Mouse (Mus musculus) midbrain, embryonic 16.5 days (tissue): ENCODE measurements at regions not wholly inside any gene's neighbourhood (a gene's known extent, or its start where the extent isn't known, plus 50 kb on each side); places are given as distances from the start of the nearest gene placed in this dataset.
A peak's percentile ranks its signal among the peaks of the same experiment; 100 is the strongest.

Source experiments
- ATAC-seq: fragments of 200-750 bp; cut with Nextera tagmentation; 2 replicates; pipeline ENCODE4 v1.8.0; 2017; ENCODE audit warnings: moderate TSS enrichment
- H3K27ac ChIP-seq: fragments of 300-500 bp; sonication (generic); 2 replicates; pipeline ENCODE4 v1.5.1; 2014; ENCODE audit warnings: mild to moderate bottlenecking, low read length, mixed read lengths
- H3K27me3 ChIP-seq: fragments of 300-500 bp; sonication (generic); 2 replicates; pipeline ENCODE4 v1.6.1; 2014; ENCODE audit warnings: low read depth, low read length, mixed read lengths; ENCODE audit not compliant: control insufficient read depth, insufficient read depth
- H3K36me3 ChIP-seq: fragments of 300-500 bp; sonication (generic); 2 replicates; pipeline ENCODE4 v1.6.1; 2014; ENCODE audit warnings: mild to moderate bottlenecking, low read length, moderate library complexity, mixed read lengths; ENCODE audit not compliant: control insufficient read depth, insufficient read depth
- H3K4me1 ChIP-seq: fragments of 300-500 bp; sonication (generic); 2 replicates; pipeline ENCODE4 v1.6.1; 2014; ENCODE audit warnings: mild to moderate bottlenecking, low read length, mixed read lengths; ENCODE audit not compliant: control insufficient read depth, insufficient read depth
- H3K4me2 ChIP-seq: fragments of 300-500 bp; sonication (generic); 2 replicates; pipeline ENCODE4 v1.6.1; 2014; ENCODE audit warnings: mild to moderate bottlenecking, low read length, mixed read lengths
- H3K4me3 ChIP-seq: fragments of 300-500 bp; sonication (generic); 2 replicates; pipeline ENCODE4 v1.5.1; 2014; ENCODE audit warnings: low read depth, mild to moderate bottlenecking, low read length, moderate library complexity, mixed read lengths
- H3K9ac ChIP-seq: fragments of 300-500 bp; sonication (generic); 2 replicates; pipeline ENCODE4 v1.6.1; 2014; ENCODE audit warnings: low read depth, low read length, mixed read lengths
- H3K9me3 ChIP-seq: fragments of 300-500 bp; sonication (generic); replicated peaks from 2 replicates; pipeline ENCODE4 v1.6.1; 2014; ENCODE audit warnings: mild to moderate bottlenecking, low read length, mixed read lengths; ENCODE audit not compliant: control insufficient read depth, poor library complexity, severe bottlenecking
- WGBS: fragments of 180-500 bp; shearing (Covaris S2); extraction: QIAGEN DNeasy Blood & Tissue Kit; methylation state at CpG from one replicate; pipeline ENCODE4 v1.1.7; 2014; 5-methylcytosine and 5-hydroxymethylcytosine counted together

DNA sequence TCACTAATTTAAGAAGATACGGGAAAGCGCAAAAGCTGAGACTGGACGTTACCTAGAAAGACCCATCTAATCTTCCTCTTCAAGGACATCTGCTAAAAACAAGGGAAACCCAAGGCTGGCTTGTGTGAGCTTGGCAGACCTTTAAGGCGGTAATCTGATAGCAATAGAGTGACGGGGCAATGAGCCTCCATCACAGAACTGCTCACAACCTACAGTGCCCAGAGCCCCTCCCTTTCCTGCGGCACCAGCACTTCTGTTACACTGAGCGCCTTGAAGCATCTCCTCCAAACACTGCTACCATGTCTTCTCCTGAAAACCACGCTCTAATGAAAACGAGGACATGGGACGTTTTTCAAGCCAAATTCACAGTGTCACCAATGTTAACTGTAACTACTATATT, 172.1 kb upstream of the Smim15 start:
- no peaks in the 10 kb centered on the region for H3K27me3 ChIP-seq
- no peak overlapping the region for H3K4me3 ChIP-seq
- no peaks in the 10 kb centered on the region for H3K9me3 ChIP-seq
- no peak overlapping the region for H3K4me2 ChIP-seq
- H3K27ac ChIP-seq: no peak overlapping the region
- peaks cover 21% of the 10 kb centered on the region for H3K4me1 ChIP-seq
- H3K36me3 ChIP-seq: no peaks in the 10 kb centered on the region
- ATAC-seq: peak; percentile 59; the same call in 1 of the 2 replicates
- WGBS: 67% methylated on average over 10 of the region's 10 CpGs
- no peak overlapping the region for H3K9ac ChIP-seq

DNA sequence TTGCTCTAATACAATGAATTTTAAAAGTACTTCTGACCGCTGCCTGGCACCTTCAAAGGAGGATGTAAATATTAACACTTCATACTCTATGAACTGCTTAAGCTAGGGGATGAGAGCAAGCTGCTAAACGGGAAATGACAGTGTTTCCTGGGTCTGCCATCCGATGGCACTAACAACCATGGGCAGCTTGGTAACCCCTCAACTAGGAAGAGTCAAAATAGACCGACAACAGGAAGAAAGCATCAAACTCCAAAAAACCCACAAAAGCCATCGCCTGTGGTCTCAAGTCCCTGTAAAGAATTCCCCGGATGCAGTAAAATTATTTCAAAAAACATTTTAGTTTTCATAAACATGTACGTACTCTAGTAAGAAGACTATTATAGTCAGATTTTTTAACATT, 175.3 kb upstream of the Smim15 start:
- peaks cover 16% of the 10 kb centered on the region for H3K4me1 ChIP-seq

DNA sequence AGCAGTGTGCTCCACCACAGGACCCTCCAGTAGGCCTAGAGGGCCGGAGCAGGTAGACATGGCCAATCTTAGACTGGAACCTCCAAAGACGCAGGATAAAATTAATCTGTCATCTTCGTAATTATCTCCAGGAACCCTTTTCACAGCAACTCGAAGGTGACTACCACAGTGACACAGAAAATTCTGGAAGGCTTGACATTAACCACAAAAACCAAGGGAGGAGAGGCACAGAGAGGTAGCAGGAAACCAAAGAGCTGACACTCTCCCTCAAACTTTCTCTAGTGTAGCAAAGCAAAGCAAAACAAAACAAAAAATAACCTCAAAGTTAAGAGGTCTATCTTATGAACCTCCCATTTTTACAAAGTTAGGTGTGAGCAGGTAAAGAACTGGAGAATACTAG, 177.4 kb upstream of the Smim15 start:
- Histone ChIP-seq H3K9me3 (no peaks in the 10 kb centered on the region), H3K9ac (no peak overlapping the region), H3K4me2 (no peak overlapping the region), H3K27ac (no peak overlapping the region), H3K4me3 (no peak overlapping the region), H3K4me1 (peaks cover 10% of the 10 kb centered on the region), H3K36me3 (no peaks in the 10 kb centered on the region), H3K27me3 (no peaks in the 10 kb centered on the region)
- whole genome bisulfite sequencing: 92% methylated on average over 4 of the region's 4 CpGs
- ATAC-seq: no peak

More for the DNA sequence above, 175.3 kb upstream of the Smim15 start:
- Histone ChIP-seq H3K9me3 (no peaks in the 10 kb centered on the region), H3K27me3 (no peaks in the 10 kb centered on the region), H3K4me3 (no peak overlapping the region), H3K4me2 (no peak overlapping the region), H3K9ac (no peak overlapping the region), H3K36me3 (no peaks in the 10 kb centered on the region), H3K27ac (no peak overlapping the region)
- no peak for ATAC-seq
- 80% methylated on average over 7 of the region's 7 CpGs for WGBS

DNA sequence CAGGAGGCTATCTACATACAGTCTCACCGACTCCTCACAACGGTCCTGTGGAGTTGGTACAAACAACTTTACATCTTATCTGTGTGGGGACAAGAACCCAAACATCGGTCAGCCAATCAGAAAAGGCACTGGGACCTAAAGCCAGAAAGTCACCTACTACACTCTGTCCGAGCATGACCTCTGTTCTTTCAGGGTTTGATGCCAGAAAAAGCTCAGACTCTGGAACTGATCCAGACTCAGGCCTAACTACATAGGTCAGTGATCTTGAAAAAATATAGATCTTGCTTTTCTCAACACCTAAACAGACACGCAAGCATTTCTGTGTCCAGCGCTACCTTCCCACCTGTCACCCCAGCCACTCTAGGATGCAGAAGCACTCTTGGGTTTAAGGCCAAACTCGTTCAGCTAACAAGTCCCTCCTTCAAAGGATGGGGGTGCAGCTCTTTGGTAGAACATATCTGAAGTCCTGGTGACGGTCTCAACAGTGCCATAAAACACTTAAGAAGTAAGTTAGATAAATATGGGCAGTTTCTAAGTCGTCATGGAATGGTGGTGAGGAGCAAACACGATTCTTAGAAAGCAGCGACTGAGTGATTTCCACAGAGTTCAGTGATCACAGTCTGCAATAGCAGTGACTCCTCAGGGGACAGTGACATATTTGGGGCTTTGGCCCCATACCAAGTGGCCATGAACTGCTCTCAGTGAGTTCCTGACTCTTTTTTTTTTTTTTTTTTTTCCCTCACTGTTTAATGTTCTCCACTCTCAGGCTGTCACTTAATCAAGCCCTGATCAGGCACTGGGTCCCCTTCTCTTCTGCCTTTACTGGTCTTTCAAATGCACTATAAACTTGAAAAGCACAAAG, 181.2 kb upstream of the Smim15 start:
- no peak overlapping the region for H3K27ac ChIP-seq
- H3K9ac ChIP-seq: no peak overlapping the region
- ATAC-seq: no peak
- 83% methylated on average over 11 of the region's 11 CpGs for WGBS
- no peaks in the 10 kb centered on the region for H3K9me3 ChIP-seq
- H3K4me1 ChIP-seq: peaks cover 15% of the 10 kb centered on the region
- no peaks in the 10 kb centered on the region for H3K27me3 ChIP-seq
- H3K4me2 ChIP-seq: no peak overlapping the region
- no peak overlapping the region for H3K4me3 ChIP-seq
- no peaks in the 10 kb centered on the region for H3K36me3 ChIP-seq

DNA sequence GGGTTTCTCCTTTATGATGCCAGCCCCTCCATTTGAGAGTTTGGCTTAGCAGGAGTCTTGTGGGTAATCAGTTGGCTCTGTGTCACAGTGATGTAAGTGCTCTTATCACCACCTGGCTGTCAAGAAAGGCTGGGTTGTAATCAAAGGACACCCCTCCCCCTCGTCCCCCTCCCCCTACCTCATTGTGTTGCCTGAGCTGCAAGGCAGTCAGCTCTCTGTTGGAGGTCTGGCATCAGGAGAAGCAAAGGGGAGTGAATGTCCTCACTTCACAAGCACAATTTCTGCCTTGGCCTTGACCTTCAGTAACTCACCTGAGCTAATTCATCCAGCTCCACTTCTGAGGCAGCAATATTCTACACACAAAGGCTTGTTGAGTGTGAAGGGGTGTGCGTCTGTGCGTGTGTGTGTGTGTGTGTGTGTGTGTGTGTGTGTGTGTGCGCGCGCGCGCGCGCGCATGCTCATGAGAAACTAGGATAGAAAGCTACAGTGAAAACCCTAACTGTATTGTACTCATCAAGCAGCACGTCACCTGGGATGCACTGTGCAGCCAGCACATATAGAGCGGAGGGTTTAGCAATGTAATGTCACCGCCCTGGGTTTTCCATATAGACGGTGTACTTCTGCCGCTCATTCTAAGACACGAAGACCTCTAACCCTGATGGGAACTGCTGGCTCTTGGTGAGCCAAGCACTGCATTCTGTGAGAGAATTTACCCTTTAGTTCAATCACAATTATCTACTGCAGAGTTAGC, 182.7 kb upstream of the Smim15 start:
- Histone ChIP-seq H3K9ac (no peak overlapping the region), H3K9me3 (no peaks in the 10 kb centered on the region), H3K4me1 (peaks cover 17% of the 10 kb centered on the region), H3K27ac (no peak overlapping the region), H3K36me3 (no peaks in the 10 kb centered on the region), H3K4me2 (no peak overlapping the region), H3K4me3 (no peak overlapping the region), H3K27me3 (no peaks in the 10 kb centered on the region)
- 67% methylated on average over 17 of the region's 17 CpGs for WGBS
- peak; percentile 70; the same call in 1 of the 2 replicates for ATAC-seq

DNA sequence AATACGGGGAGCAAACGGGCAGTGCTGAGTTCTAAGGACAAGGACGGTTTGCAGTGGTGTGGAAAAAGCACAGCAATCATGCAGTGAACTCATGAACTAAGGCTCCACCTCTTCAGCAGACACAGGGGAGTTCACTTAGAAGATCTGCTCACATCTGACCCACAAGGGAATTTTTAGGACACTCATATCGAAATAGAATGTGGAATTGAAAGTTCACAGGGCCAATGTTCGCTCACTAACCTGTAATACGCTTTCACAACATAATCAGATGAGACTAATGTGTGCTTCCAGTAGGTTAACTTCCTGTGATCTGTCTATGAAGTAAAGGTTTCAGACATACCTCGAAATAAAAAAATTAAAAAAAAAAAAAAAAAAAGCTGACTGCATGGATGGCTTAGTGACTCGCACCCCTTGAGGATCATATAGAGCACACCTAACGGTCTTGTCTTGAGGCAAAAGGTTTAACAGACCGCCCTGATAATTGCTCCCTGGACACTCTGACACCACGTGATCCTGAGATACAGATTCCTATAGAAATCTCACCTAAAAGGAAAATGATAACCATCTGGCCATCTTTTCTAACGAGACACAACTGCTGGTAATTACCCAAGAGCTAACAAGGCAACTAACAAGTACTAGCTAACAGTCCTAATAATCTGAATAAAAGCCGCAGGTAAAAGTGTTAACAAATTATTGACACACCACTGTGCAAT, 187.0 kb upstream of the Smim15 start:
- H3K9me3 ChIP-seq: no peaks in the 10 kb centered on the region
- H3K4me1 ChIP-seq: peaks cover 11% of the 10 kb centered on the region
- H3K27ac ChIP-seq: no peak overlapping the region
- no peaks in the 10 kb centered on the region for H3K36me3 ChIP-seq
- no peak overlapping the region for H3K4me2 ChIP-seq
- 67% methylated on average over 13 of the region's 13 CpGs for WGBS
- no peaks in the 10 kb centered on the region for H3K27me3 ChIP-seq
- no peak for ATAC-seq
- H3K4me3 ChIP-seq: no peak overlapping the region
- H3K9ac ChIP-seq: no peak overlapping the region

DNA sequence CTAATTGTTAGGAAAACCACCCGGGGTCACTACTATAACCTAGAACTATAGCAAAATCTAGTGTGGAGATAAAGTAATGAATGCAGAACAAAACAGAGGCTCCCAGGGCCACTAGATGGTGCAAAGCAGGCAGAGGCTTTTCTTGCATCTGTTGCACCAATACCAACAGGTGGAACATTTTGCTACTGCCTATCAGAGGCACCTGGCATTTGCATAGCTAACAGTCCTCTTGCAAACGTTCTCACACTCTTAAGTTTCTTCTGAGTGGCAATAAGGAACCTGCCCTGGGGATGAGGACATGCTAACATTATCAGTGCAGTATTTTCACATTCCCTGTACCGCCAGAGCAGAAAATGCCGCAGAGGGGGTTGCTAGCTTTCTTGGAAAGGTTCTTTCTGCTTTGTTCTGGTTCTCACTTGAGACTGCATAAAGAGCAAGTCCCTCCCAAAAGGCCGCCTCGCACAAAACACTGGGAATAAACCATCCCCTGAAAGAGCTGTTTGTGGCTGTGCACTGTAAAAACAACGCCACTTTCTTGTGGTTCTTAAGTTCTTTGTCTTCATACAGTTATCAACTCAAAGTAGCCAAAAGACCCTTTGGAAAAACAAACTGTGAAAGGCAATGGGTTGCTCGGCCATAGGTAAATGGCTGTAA, 193.2 kb upstream of the Smim15 start:
- Histone ChIP-seq H3K36me3 (no peaks in the 10 kb centered on the region), H3K27me3 (no peaks in the 10 kb centered on the region), H3K27ac (no peak overlapping the region), H3K4me3 (no peak overlapping the region), H3K9me3 (no peaks in the 10 kb centered on the region), H3K9ac (no peak overlapping the region), H3K4me2 (no peak overlapping the region), H3K4me1 (peaks cover 25% of the 10 kb centered on the region)
- 58% methylated on average over 8 of the region's 8 CpGs for WGBS
- ATAC-seq: no peak

DNA sequence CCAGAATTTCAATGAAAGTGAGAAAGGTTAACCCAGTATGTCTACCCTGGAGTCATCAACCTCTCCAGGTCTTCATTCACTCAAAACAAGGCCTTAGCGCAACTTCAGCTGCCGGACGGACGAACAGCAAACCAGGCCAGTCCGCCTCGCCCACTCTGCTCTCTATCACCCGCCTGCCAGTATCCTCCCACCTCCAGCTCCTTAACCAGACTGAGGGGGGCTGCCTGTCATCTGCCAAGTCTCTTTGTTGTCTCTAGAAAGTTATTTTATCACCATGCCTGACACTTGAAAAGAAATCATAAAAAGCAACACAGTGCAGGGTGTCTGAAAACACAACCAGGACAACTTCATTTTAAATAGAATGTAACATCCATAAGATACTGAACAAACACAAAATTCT, 195.4 kb upstream of the Smim15 start:
- Histone ChIP-seq H3K4me1 (peaks cover 36% of the 10 kb centered on the region), H3K4me3 (no peak overlapping the region), H3K27me3 (no peaks in the 10 kb centered on the region), H3K9me3 (no peaks in the 10 kb centered on the region), H3K4me2 (no peak overlapping the region), H3K9ac (no peak overlapping the region), H3K27ac (no peak overlapping the region), H3K36me3 (no peaks in the 10 kb centered on the region)
- ATAC-seq: no peak
- WGBS: 72% methylated on average over 7 of the region's 7 CpGs
